Comparison of ENCODE assay signal across 25 mouse cellular contexts in genomic region chr6:97568538-97568937, GRCm38 (mm10). TPM values are rescaled to one million over a fixed set of nuclear protein-coding genes. Genes with fewer than 3 reads are reported as not detected.
DNase-seq lines count a peak whose midpoint lies in the region; ATAC-seq lines count a peak whose summit lies in the region.
"Had no signal": no experiment of that assay in that cellular context is flagged by ENCODE, and none has a peak within 500 bp of the region (broad histone marks: within the 10 kb centered on the region; RNA-seq: fewer than 3 reads in every experiment).

No protein-coding gene starts in this region.

- peak overlapping the region; percentile 63; the same call in 1 of the 2 replicates for H3K27ac ChIP-seq in heart, embryonic 12.5 days (ENCODE audit: poor library complexity, severe bottlenecking)
- H3K27ac ChIP-seq in kidney, embryonic 15.5 days, result no peak overlapping the region
- H3K27ac ChIP-seq: embryonic facial prominence, embryonic 15.5 days; gastrocnemius, adult 2 months; hindbrain, embryonic 12.5 days; left cerebral cortex, adult 2 months; liver, embryonic 13.5 days; midbrain, embryonic 13.5 days had no signal

- no peaks in the 10 kb centered on the region for H3K27me3 ChIP-seq in heart, embryonic 12.5 days (replicated peaks)
- H3K27me3 ChIP-seq in kidney, embryonic 15.5 days, result no peaks in the 10 kb centered on the region
- H3K27me3 ChIP-seq: embryonic facial prominence, embryonic 15.5 days; hindbrain, embryonic 12.5 days; liver, embryonic 13.5 days; midbrain, embryonic 13.5 days had no signal

- H3K9me3 ChIP-seq in heart, embryonic 12.5 days (replicated peaks), result no peaks in the 10 kb centered on the region
- no peaks in the 10 kb centered on the region for H3K9me3 ChIP-seq in kidney, embryonic 15.5 days (replicated peaks)
- H3K9me3 ChIP-seq: embryonic facial prominence, embryonic 15.5 days; hindbrain, embryonic 12.5 days; liver, embryonic 13.5 days; midbrain, embryonic 13.5 days had no signal

- intact Hi-C loops in heart, postnatal 25 days (cut with DNase I), result no loop called here

- no peaks in the 10 kb centered on the region for H3K36me3 ChIP-seq in heart, embryonic 12.5 days
- H3K36me3 ChIP-seq in kidney, embryonic 15.5 days, result no peaks in the 10 kb centered on the region
- H3K36me3 ChIP-seq: embryonic facial prominence, embryonic 15.5 days; hindbrain, embryonic 12.5 days; liver, embryonic 13.5 days; midbrain, embryonic 13.5 days had no signal

- ATAC-seq in heart, embryonic 12.5 days (ENCODE audit: insufficient number of reproducible peaks, low FRiP score), result peak; percentile 79
- ATAC-seq in kidney, embryonic 15.5 days (replicated peaks; ENCODE audit: low FRiP score), result 0 out of 2 replicates have a peak, but pooled peaks have one; percentile 62
- ATAC-seq in megakaryocyte, adult 5-6 weeks (ENCODE audit: poor library complexity, severe bottlenecking), result no peak
- ATAC-seq: activated CD4-positive, CD25-positive, alpha-beta regulatory T cell, adult 4 months; forebrain, embryonic 14.5 days; intestine, postnatal 0 days; midbrain, embryonic 13.5 days had no signal

- no peak overlapping the region for H3K4me2 ChIP-seq in heart, embryonic 12.5 days
- no peak overlapping the region for H3K4me2 ChIP-seq in kidney, embryonic 15.5 days
- H3K4me2 ChIP-seq: embryonic facial prominence, embryonic 15.5 days; hindbrain, embryonic 12.5 days; liver, embryonic 13.5 days; midbrain, embryonic 13.5 days had no signal

- H3K4me3 ChIP-seq in heart, embryonic 12.5 days, result no peak overlapping the region
- H3K4me3 ChIP-seq in kidney, embryonic 15.5 days (replicated peaks), result no peak overlapping the region
- H3K4me3 ChIP-seq: embryonic facial prominence, embryonic 15.5 days; gastrocnemius, adult 2 months; hindbrain, embryonic 12.5 days; left cerebral cortex, adult 2 months; liver, embryonic 13.5 days; midbrain, embryonic 13.5 days had no signal

- H3K9ac ChIP-seq in heart, embryonic 12.5 days, result no peak overlapping the region
- H3K9ac ChIP-seq in kidney, embryonic 15.5 days, result no peak overlapping the region
- H3K9ac ChIP-seq: embryonic facial prominence, embryonic 15.5 days; hindbrain, embryonic 12.5 days; liver, embryonic 13.5 days; midbrain, embryonic 13.5 days had no signal

- H3K4me1 ChIP-seq in heart, embryonic 12.5 days (replicated peaks), result peaks cover 15% of the 10 kb centered on the region
- 0 out of 2 replicates have a peak, but pooled peaks cover 5% of the 10 kb centered on the region for H3K4me1 ChIP-seq in kidney, embryonic 15.5 days
- H3K4me1 ChIP-seq: embryonic facial prominence, embryonic 15.5 days; liver, embryonic 13.5 days had no signal

- no peak for DNase-seq in heart, postnatal 25 days (ENCODE audit: low spot score)
- no peak for DNase-seq in kidney, postnatal 36 days
- peak; percentile 51 for DNase-seq in MN1 (ENCODE audit: low spot score)
- peak; percentile 31 for DNase-seq in brain, adult 2 months (ENCODE audit: low read depth, low spot score)
- DNase-seq: adrenal gland, adult 8-10 months; cerebellum, adult 18-20 months; cerebellum, postnatal 14 days; gastrocnemius, adult 2 months; liver, embryonic 13.5 days; lung, adult 2 months; lung, postnatal 14 days; right cerebral cortex, postnatal 14 days; thymus, postnatal 25 days had no signal

- WGBS in heart, embryonic 12.5 days, result 13% methylated on average over 6 of the region's 6 CpGs
- WGBS in kidney, embryonic 15.5 days, result 11% methylated on average over 6 of the region's 6 CpGs

RNA-seq across cellular contexts. Expression of gene Frmd4b, which starts 48.8 kb away (rescaled TPM):
- 22.2 and 23.1 TPM in 2 replicates for polyA plus RNA-seq in heart, embryonic 12.5 days (2016; fragmentation: Nextera tagmentation; extraction: Ambion mirVana)
- total RNA-seq in heart, postnatal 25 days (2021), result 10 to 100 TPM; 14.4 to 19.8 TPM
- polyA plus RNA-seq in kidney, embryonic 15.5 days (2015; fragmentation: Nextera tagmentation; extraction: Ambion mirVana), result 15.2 and 16.2 TPM in 2 replicates
- total RNA-seq in megakaryocyte, adult 5-6 weeks (2015), result 9.8 and 10.1 TPM in 2 replicates
- total RNA-seq in megakaryocyte, adult 5-6 weeks (2017), result 28.3 and 42.1 TPM in 2 replicates
- total RNA-seq: MEL had no signal
- polyA plus RNA-seq: C2C12 had no signal

Comparison
In these comparisons a context has a peak if more than half of its experiments do, and no peak if none do; other contexts are left out.
1. DNase-seq: peak in MN1 (single experiment) and brain, adult 2 months (single experiment); none in heart, postnatal 25 days (single experiment) and kidney, postnatal 36 days (0 of 2).